Mouse (Mus musculus) megakaryocyte, embryonic 14.5 days (primary cell): ENCODE results near the gene Gstm3.

Source experiments
- FLI1 ChIP-seq: IDR thresholded peaks from 2 replicates; pipeline ENCODE4 v1.6.1; 2012; ENCODE audit warnings: low read length, inconsistent platforms, mixed read lengths
- GATA1 ChIP-seq: IDR thresholded peaks from 3 replicates; pipeline ENCODE4 v1.6.1; 2012; ENCODE audit warnings: mixed read lengths, low read length, inconsistent platforms, borderline replicate concordance

GRCm38 (mm10) chr3:107945729-107946128 is 23.4 kb downstream of the Gstm3 start:
- no peak for TF ChIP-seq GATA1
- TF ChIP-seq FLI1: no peak
